ENCODE assay signal across 11 mouse cellular contexts in genomic region chr5:48737640-48738039, GRCm38 (mm10).
A peak's percentile ranks its signal among the peaks of the same experiment; 100 is the strongest.
DNase-seq lines count a peak whose midpoint lies in the region; ATAC-seq and TF ChIP-seq lines count a peak whose summit lies in the region.
"Had no signal": no experiment of that assay in that cellular context is flagged by ENCODE, and none has a peak within 500 bp of the region (broad histone marks: within the 10 kb centered on the region; RNA-seq: fewer than 3 reads in every experiment).

No protein-coding gene starts in this region.

- H3K9ac ChIP-seq in forebrain, postnatal 0 days, result no peak overlapping the region
- no peak overlapping the region for H3K9ac ChIP-seq in lung, embryonic 14.5 days
- no peak overlapping the region for H3K9ac ChIP-seq in neural tube, embryonic 14.5 days (replicated peaks; ENCODE audit: low read depth, low read length)
- H3K9ac ChIP-seq: liver, embryonic 14.5 days had no signal

- peak; percentile 46 for TF ChIP-seq CTCF in forebrain, postnatal 0 days (IDR thresholded peaks at IDR 0.05; ENCODE audit: low read depth)
- peak; percentile 11; the same call in 1 of the 2 replicates for TF ChIP-seq CTCF in lung, embryonic 14.5 days (IDR thresholded peaks at IDR 0.05; ENCODE audit: low read depth)

- no peaks in the 10 kb centered on the region for H3K27me3 ChIP-seq in forebrain, postnatal 0 days (ENCODE audit: insufficient read depth, low read length)
- no peaks in the 10 kb centered on the region for H3K27me3 ChIP-seq in forebrain, embryonic 10.5 days (ENCODE audit: poor library complexity, severe bottlenecking)
- no peaks in the 10 kb centered on the region for H3K27me3 ChIP-seq in lung, embryonic 14.5 days (ENCODE audit: insufficient read depth, low read length)
- H3K27me3 ChIP-seq in neural tube, embryonic 14.5 days (ENCODE audit: control insufficient read depth, insufficient read depth, low read length), result no peaks in the 10 kb centered on the region

- WGBS in forebrain, postnatal 0 days, result 51% methylated on average over 2 of the region's 2 CpGs
- WGBS in forebrain, embryonic 10.5 days, result 66% methylated on average over 2 of the region's 2 CpGs
- WGBS in lung, embryonic 14.5 days, result 55% methylated on average over 2 of the region's 2 CpGs
- WGBS in neural tube, embryonic 14.5 days, result 64% methylated on average over 2 of the region's 2 CpGs

- H3K4me2 ChIP-seq in forebrain, postnatal 0 days (ENCODE audit: low read depth), result no peak overlapping the region
- no peak overlapping the region for H3K4me2 ChIP-seq in lung, embryonic 14.5 days
- H3K4me2 ChIP-seq in neural tube, embryonic 14.5 days (ENCODE audit: low read depth, low read length), result no peak overlapping the region

- H3K27ac ChIP-seq in forebrain, postnatal 0 days (ENCODE audit: low read depth, low read length), result no peak overlapping the region
- H3K27ac ChIP-seq in forebrain, embryonic 10.5 days, result no peak overlapping the region
- no peak overlapping the region for H3K27ac ChIP-seq in lung, embryonic 14.5 days (ENCODE audit: low read depth)
- H3K27ac ChIP-seq in neural tube, embryonic 14.5 days (ENCODE audit: low read depth, low read length), result no peak overlapping the region
- H3K27ac ChIP-seq: liver, embryonic 14.5 days had no signal

- DNase-seq in forebrain, postnatal 0 days, result no peak
- DNase-seq in forebrain, embryonic 10.5 days (ENCODE audit: extremely low spot score, low spot score), result no peak
- DNase-seq in lung, embryonic 14.5 days, result peak; percentile 46
- no peak for DNase-seq in lung, postnatal 14 days
- DNase-seq in ZHBTc4 (ENCODE audit: low read depth, low spot score), result peak; percentile 11
- no peak for DNase-seq in frontal cortex, postnatal 10 days (ENCODE audit: low spot score in 2 of 2)
- DNase-seq in right cerebral cortex, postnatal 36 days (ENCODE audit: low spot score in 2 of 2), result no peak
- DNase-seq: spleen, adult 18-20 months; thymus, postnatal 36 days had no signal

- H3K36me3 ChIP-seq in forebrain, postnatal 0 days (ENCODE audit: insufficient read depth), result no peaks in the 10 kb centered on the region
- H3K36me3 ChIP-seq in forebrain, embryonic 10.5 days (replicated peaks), result no peaks in the 10 kb centered on the region
- H3K36me3 ChIP-seq in lung, embryonic 14.5 days (ENCODE audit: insufficient read depth), result no peaks in the 10 kb centered on the region
- H3K36me3 ChIP-seq in neural tube, embryonic 14.5 days (ENCODE audit: control insufficient read depth, insufficient read depth, low read length), result no peaks in the 10 kb centered on the region

- no peaks in the 10 kb centered on the region for H3K4me1 ChIP-seq in forebrain, postnatal 0 days (ENCODE audit: insufficient read depth)
- H3K4me1 ChIP-seq in forebrain, embryonic 10.5 days, result 0 out of 2 replicates have a peak, but pooled peaks cover 3% of the 10 kb centered on the region
- H3K4me1 ChIP-seq in lung, embryonic 14.5 days (ENCODE audit: insufficient read depth), result no peaks in the 10 kb centered on the region
- H3K4me1 ChIP-seq in neural tube, embryonic 14.5 days (ENCODE audit: control insufficient read depth, insufficient read depth, low read length), result no peaks in the 10 kb centered on the region

- H3K9me3 ChIP-seq in forebrain, postnatal 0 days (ENCODE audit: low read length), result no peaks in the 10 kb centered on the region
- H3K9me3 ChIP-seq in forebrain, embryonic 10.5 days, result no peaks in the 10 kb centered on the region
- no peaks in the 10 kb centered on the region for H3K9me3 ChIP-seq in lung, embryonic 14.5 days (ENCODE audit: low read depth, low read length)
- H3K9me3 ChIP-seq in neural tube, embryonic 14.5 days (ENCODE audit: control insufficient read depth, low read length), result no peaks in the 10 kb centered on the region

- ATAC-seq in forebrain, postnatal 0 days, result no peak
- ATAC-seq in lung, embryonic 14.5 days (ENCODE audit: insufficient read depth), result no peak
- 0 out of 2 replicates have a peak, but pooled peaks have one; percentile 54 for ATAC-seq in neural tube, embryonic 14.5 days (ENCODE audit: low read depth)

- H3K4me3 ChIP-seq in forebrain, postnatal 0 days (ENCODE audit: low read depth, low read length), result no peak overlapping the region
- H3K4me3 ChIP-seq in forebrain, embryonic 10.5 days, result no peak overlapping the region
- no peak overlapping the region for H3K4me3 ChIP-seq in lung, embryonic 14.5 days (ENCODE audit: low read depth, low read length)
- H3K4me3 ChIP-seq in neural tube, embryonic 14.5 days (ENCODE audit: low read depth, low read length), result no peak overlapping the region

Comparison
In these comparisons a context has a peak if more than half of its experiments do, and no peak if none do; other contexts are left out.
1. DNase-seq: peak in lung, embryonic 14.5 days (single experiment) and ZHBTc4 (single experiment); none in forebrain, postnatal 0 days (single experiment), forebrain, embryonic 10.5 days (single experiment), lung, postnatal 14 days (single experiment), frontal cortex, postnatal 10 days (0 of 2) and right cerebral cortex, postnatal 36 days (0 of 2).